Mouse (Mus musculus) ES-Bruce4 (cell line): ENCODE measurements at regions not wholly inside any gene's neighbourhood (a gene's known extent, or its start where the extent isn't known, plus 50 kb on each side); places are given as distances from the start of the nearest gene placed in this dataset.

Source experiments
- H3K27ac ChIP-seq: 2 replicates; pipeline ENCODE4 v1.5.1; 2012; ENCODE audit warnings: low read length, inconsistent platforms; ENCODE audit not compliant: insufficient read depth
- H3K27me3 ChIP-seq: 2 replicates; pipeline ENCODE4 v1.6.1; 2012; ENCODE audit warnings: mild to moderate bottlenecking, low read length, inconsistent platforms; ENCODE audit not compliant: control insufficient read depth, poor library complexity, insufficient read depth, severe bottlenecking
- H3K36me3 ChIP-seq: 2 replicates; pipeline ENCODE4 v1.6.1; 2012; ENCODE audit warnings: inconsistent platforms, mild to moderate bottlenecking, low read length, moderate library complexity; ENCODE audit not compliant: control insufficient read depth, poor library complexity, insufficient read depth, severe bottlenecking
- H3K4me1 ChIP-seq: one replicate; pipeline ENCODE4 v1.8.1; 2011; ENCODE audit warnings: low read length; ENCODE audit not compliant: control insufficient read depth, insufficient read depth
- H3K4me3 ChIP-seq: 2 replicates; pipeline ENCODE4 v1.5.1; 2011; ENCODE audit warnings: low read depth, mild to moderate bottlenecking, low read length
- H3K9ac ChIP-seq: 2 replicates; pipeline ENCODE4 v1.6.1; 2012; ENCODE audit warnings: low read depth, mild to moderate bottlenecking, inconsistent platforms; ENCODE audit not compliant: poor library complexity, severe bottlenecking
- H3K9me3 ChIP-seq: replicated peaks from 2 replicates; pipeline ENCODE4 v1.6.1; 2012; ENCODE audit warnings: mild to moderate bottlenecking, low read length, inconsistent platforms; ENCODE audit not compliant: control insufficient read depth, poor library complexity, insufficient read depth, severe bottlenecking
- CTCF ChIP-seq: IDR thresholded peaks from one replicate; pipeline ENCODE4 v1.8.1; 2011; ENCODE audit warnings: low read depth, low read length
- EP300 ChIP-seq: IDR thresholded peaks from 2 replicates; pipeline ENCODE4 v1.6.1; 2011; ENCODE audit warnings: low read depth, low read length; ENCODE audit not compliant: insufficient read depth
- POLR2A ChIP-seq: IDR thresholded peaks from one replicate; pipeline ENCODE4 v1.8.1; 2011; ENCODE audit warnings: low read length; ENCODE audit not compliant: insufficient read depth

DNA sequence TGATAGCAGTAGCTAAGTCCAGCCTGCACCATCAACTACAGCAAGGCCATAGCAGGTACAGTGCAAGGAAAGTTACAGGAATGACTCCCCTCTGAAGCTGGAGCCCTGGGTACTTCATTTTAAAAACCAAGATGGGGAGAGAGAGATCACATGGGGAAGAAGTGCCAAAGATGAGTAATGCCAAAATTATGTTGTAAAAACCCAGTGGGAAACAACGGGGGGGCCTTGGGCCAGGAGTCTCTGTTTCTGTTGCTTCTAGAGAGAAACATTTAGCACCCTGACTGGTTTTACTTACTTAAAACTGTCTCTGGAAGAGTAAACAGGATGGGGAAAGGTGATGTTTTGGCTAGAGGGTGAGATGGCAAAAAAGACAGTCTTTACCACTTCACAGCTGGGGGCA, 392.6 kb downstream of the Nedd1 start:
- Histone ChIP-seq H3K4me3 (no peak overlapping the region), H3K4me1 (no peaks in the 10 kb centered on the region), H3K27ac (no peak overlapping the region)

DNA sequence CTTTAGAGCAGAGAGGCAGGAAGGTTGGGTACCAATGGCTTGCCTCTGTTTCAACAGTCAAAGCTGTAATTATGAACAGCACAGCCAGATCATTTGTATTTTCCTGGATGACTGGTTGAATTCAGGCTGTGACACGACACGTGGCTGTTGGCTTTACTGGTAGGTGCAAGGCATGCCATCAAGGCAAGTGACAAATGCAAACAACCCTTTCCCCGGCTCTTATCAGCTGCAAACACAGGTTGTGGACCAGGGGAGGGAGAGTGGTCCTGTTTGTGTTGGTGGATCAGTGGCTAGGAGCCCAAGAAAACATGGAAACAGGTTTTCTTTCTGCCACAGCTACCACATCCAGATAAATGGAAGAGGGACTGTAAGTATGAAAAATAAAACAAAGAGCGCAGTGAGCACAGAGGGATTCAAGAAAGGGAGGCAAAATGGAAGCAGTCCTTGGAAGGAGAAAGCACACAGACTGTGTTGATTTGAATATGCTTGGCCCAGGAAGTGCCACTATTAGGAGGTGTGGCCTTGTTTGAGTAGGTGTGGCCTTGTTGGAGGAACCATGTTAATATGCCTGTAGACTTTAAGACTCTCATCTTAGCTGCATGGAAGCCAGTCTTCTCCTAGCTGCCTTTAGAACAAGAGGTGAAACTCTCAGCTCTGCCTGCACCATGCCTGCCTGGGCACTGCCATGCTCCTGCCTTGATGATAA, 396.8 kb downstream of the Nedd1 start:
- no peak overlapping the region for H3K9ac ChIP-seq
- no peaks in the 10 kb centered on the region for H3K36me3 ChIP-seq
- TF ChIP-seq POLR2A (no peak), CTCF (no peak), EP300 (no peak)
- no peak overlapping the region for H3K27ac ChIP-seq
- no peaks in the 10 kb centered on the region for H3K4me1 ChIP-seq
- H3K9me3 ChIP-seq: no peaks in the 10 kb centered on the region
- H3K4me3 ChIP-seq: no peak overlapping the region
- H3K27me3 ChIP-seq: no peaks in the 10 kb centered on the region

More for the DNA sequence above, 392.6 kb downstream of the Nedd1 start:
- H3K36me3 ChIP-seq: no peaks in the 10 kb centered on the region
- no peak overlapping the region for H3K9ac ChIP-seq
- no peaks in the 10 kb centered on the region for H3K9me3 ChIP-seq
- H3K27me3 ChIP-seq: no peaks in the 10 kb centered on the region
- TF ChIP-seq POLR2A (no peak), EP300 (no peak), CTCF (no peak)

DNA sequence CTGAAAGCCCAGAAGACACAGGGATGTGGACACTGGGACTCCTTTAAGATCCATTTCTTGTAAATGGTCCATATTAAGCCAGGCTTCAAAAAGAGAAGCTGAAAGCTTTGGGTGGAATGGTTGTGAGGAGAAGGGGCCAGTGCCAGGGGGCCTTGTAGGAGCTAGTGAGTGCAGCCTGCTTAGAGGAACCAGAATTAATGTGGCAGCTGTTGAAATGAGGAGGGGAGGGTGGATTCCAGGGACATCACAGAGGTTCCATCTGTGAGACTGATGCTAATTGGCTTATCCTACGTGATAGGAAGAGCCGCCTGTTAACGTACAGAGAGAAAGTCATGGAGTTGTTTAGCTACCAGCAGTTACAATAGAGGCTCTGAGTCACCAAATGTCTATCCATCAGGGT, 407.6 kb downstream of the Nedd1 start:
- H3K4me1 ChIP-seq: no peaks in the 10 kb centered on the region
- no peak overlapping the region for H3K4me3 ChIP-seq
- no peaks in the 10 kb centered on the region for H3K36me3 ChIP-seq
- no peaks in the 10 kb centered on the region for H3K9me3 ChIP-seq
- no peak overlapping the region for H3K9ac ChIP-seq
- no peaks in the 10 kb centered on the region for H3K27me3 ChIP-seq
- no peak for TF ChIP-seq CTCF
- TF ChIP-seq POLR2A: no peak
- TF ChIP-seq EP300: no peak
- no peak overlapping the region for H3K27ac ChIP-seq

DNA sequence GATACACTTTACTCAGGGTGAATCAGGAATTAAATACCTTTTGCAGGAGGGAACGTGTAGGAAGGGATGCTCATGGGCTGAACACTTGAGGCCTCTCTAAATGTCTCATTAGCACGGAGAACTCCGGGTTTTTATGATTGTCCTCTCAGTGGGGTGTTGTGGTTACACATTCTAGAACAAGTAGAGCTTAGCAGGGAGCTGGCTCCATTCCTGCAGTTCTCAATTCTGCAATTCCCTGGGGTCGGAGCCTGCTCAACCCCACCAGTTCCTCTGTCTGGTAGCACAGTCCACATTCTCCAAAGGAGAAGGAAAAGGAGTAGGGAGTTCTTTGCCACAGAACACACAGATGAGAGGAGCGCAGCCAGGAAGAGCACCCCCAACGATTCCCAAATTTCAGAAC, 409.9 kb downstream of the Nedd1 start:
- no peak overlapping the region for H3K4me3 ChIP-seq
- no peak overlapping the region for H3K27ac ChIP-seq
- no peak for TF ChIP-seq EP300
- no peak for TF ChIP-seq POLR2A
- no peak for TF ChIP-seq CTCF
- no peaks in the 10 kb centered on the region for H3K4me1 ChIP-seq
- no peak overlapping the region for H3K9ac ChIP-seq
- H3K9me3 ChIP-seq: 0 out of 2 replicates have a peak, but pooled peaks cover 3% of the 10 kb centered on the region
- no peaks in the 10 kb centered on the region for H3K36me3 ChIP-seq
- H3K27me3 ChIP-seq: no peaks in the 10 kb centered on the region

DNA sequence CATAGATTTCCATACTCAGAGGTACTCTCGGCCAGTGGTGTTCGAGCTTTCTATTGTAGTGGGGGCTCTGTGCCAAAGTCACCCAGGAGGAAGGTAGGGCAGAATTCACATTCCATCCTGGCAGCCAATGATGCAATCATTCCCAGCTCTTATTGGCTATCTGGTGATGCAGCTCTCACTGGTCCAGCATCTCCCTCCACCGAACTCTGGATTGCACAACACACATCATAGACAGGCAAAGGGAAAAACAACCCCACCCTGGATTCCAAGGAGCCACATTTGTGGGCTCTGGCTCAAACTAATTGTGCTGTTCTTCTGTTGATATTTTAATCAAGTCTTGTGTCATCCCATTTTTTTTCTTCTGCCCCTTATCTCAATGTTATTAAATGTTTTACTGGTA, 413.6 kb downstream of the Nedd1 start:
- Histone ChIP-seq H3K27ac (no peak overlapping the region), H3K27me3 (no peaks in the 10 kb centered on the region), H3K4me3 (no peak overlapping the region), H3K9ac (no peak overlapping the region), H3K9me3 (0 out of 2 replicates have a peak, but pooled peaks cover 3% of the 10 kb centered on the region), H3K36me3 (no peaks in the 10 kb centered on the region), H3K4me1 (no peaks in the 10 kb centered on the region)
- TF ChIP-seq POLR2A: no peak
- no peak for TF ChIP-seq EP300
- no peak for TF ChIP-seq CTCF

DNA sequence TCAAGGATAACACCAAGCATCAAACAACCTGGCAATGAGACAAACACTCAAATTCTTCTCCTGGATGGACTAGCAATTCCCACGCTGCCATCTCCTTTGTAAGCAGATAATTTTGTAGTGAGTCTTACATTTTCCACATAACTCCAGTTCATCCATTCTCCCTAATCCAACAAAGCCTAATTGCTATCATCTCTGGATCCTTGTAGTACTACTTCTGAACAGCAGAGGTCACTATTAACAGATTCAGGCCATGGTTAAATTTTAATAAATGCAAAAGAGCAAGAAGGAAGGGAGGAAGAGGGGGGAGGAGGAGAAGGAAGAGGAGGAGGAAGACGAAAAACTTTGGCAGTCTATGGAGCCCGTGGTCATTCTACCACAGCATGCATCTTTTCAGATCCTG, 414.4 kb downstream of the Nedd1 start:
- TF ChIP-seq POLR2A (no peak), EP300 (no peak), CTCF (no peak)
- Histone ChIP-seq H3K9me3 (0 out of 2 replicates have a peak, but pooled peaks cover 3% of the 10 kb centered on the region), H3K36me3 (no peaks in the 10 kb centered on the region)

More for the DNA sequence above, 414.4 kb downstream of the Nedd1 start:
- Histone ChIP-seq H3K27ac (no peak overlapping the region), H3K4me1 (no peaks in the 10 kb centered on the region), H3K4me3 (no peak overlapping the region), H3K9ac (no peak overlapping the region), H3K27me3 (no peaks in the 10 kb centered on the region)
